Mouse (Mus musculus) G1E-ER4 (cell line): ENCODE measurements around the gene Cd52. TPM values are rescaled to one million over a fixed set of nuclear protein-coding genes. Genes with fewer than 3 reads are reported as not detected.

Experiments used
- GATA1 ChIP-seq: IDR thresholded peaks from one replicate; pipeline ENCODE4 v1.8.0; 2012; ENCODE audit warnings: low read length, inconsistent platforms
- polyA plus RNA-seq: library from polyadenylated mRNA; stranded (reverse); fragments of >175 nt; gene quantifications from 2 replicates; pipeline ENCODE4 v1.2.3, GENCODE M21; 2012

The Cd52 gene
- polyA plus RNA-seq, 1 experiment, result not detected

- no peak for TF ChIP-seq GATA1
Measured at GRCm38 (mm10) chr4:134122281-134122680, 27.4 kb upstream of the Cd52 start.

GRCm38 (mm10) chr4:134121571-134121970 is 26.7 kb upstream of the Cd52 start:
- no peak for TF ChIP-seq GATA1

GRCm38 (mm10) chr4:134120916-134121315 is 26.0 kb upstream of the Cd52 start:
- no peak for TF ChIP-seq GATA1

- TF ChIP-seq GATA1, result no peak
Measured at GRCm38 (mm10) chr4:134120192-134120805, 25.4 kb upstream of the Cd52 start.

- TF ChIP-seq GATA1, result no peak
Measured at GRCm38 (mm10) chr4:134119644-134120043, 24.8 kb upstream of the Cd52 start.

- no peak for TF ChIP-seq GATA1
Measured at GRCm38 (mm10) chr4:134119042-134119441, 24.2 kb upstream of the Cd52 start.

- no peak for TF ChIP-seq GATA1
Measured at GRCm38 (mm10) chr4:134118126-134118800, 23.4 kb upstream of the Cd52 start.

- no peak for TF ChIP-seq GATA1
Measured at GRCm38 (mm10) chr4:134117012-134117411, 22.1 kb upstream of the Cd52 start.

GRCm38 (mm10) chr4:134116501-134116900 is 21.6 kb upstream of the Cd52 start:
- no peak for TF ChIP-seq GATA1

GRCm38 (mm10) chr4:134115215-134116144 is 20.6 kb upstream of the Cd52 start:
- no peak for TF ChIP-seq GATA1

- no peak for TF ChIP-seq GATA1
Measured at GRCm38 (mm10) chr4:134114038-134114437, 19.2 kb upstream of the Cd52 start.

- no peak for TF ChIP-seq GATA1
Measured at GRCm38 (mm10) chr4:134113356-134113994, 18.6 kb upstream of the Cd52 start.

GRCm38 (mm10) chr4:134112403-134112802 is 17.5 kb upstream of the Cd52 start:
- no peak for TF ChIP-seq GATA1

GRCm38 (mm10) chr4:134110653-134111052 is 15.8 kb upstream of the Cd52 start:
- TF ChIP-seq GATA1, result no peak

- no peak for TF ChIP-seq GATA1
Measured at GRCm38 (mm10) chr4:134108196-134108595, 13.3 kb upstream of the Cd52 start.

GRCm38 (mm10) chr4:134107730-134108129 is 12.8 kb upstream of the Cd52 start:
- TF ChIP-seq GATA1, result no peak
